Mouse (Mus musculus) neural tube, embryonic 12.5 days (tissue): ENCODE measurements around the gene Adgrl1. TPM values are rescaled to one million over a fixed set of nuclear protein-coding genes. Genes with fewer than 3 reads are reported as not detected.
A peak's percentile ranks its signal among the peaks of the same experiment; 100 is the strongest.

Experiments used
- ATAC-seq: fragments of 200-750 bp; cut with Nextera tagmentation; 2 replicates; pipeline ENCODE4 v1.8.0; 2017; ENCODE audit warnings: low read depth, mild to moderate bottlenecking, moderate TSS enrichment, moderate library complexity; ENCODE audit not compliant: low FRiP score
- H3K27ac ChIP-seq: fragments of 300-500 bp; sonication (generic); 2 replicates; pipeline ENCODE4 v1.5.1; 2016
- H3K27me3 ChIP-seq: fragments of 300-500 bp; sonication (generic); replicated peaks from 2 replicates; pipeline ENCODE4 v1.6.1; 2016; ENCODE audit warnings: mild to moderate bottlenecking
- H3K36me3 ChIP-seq: fragments of 300-500 bp; sonication (generic); 2 replicates; pipeline ENCODE4 v1.6.1; 2016; ENCODE audit warnings: mild to moderate bottlenecking
- H3K4me1 ChIP-seq: fragments of 300-500 bp; sonication (generic); 2 replicates; pipeline ENCODE4 v1.6.1; 2016
- H3K4me2 ChIP-seq: fragments of 300-500 bp; sonication (generic); replicated peaks from 2 replicates; pipeline ENCODE4 v1.6.1; 2016; ENCODE audit warnings: mild to moderate bottlenecking
- H3K4me3 ChIP-seq: fragments of 300-500 bp; sonication (generic); 2 replicates; pipeline ENCODE4 v1.5.1; 2016
- H3K9ac ChIP-seq: fragments of 300-500 bp; sonication (generic); 2 replicates; pipeline ENCODE4 v1.6.1; 2016; ENCODE audit warnings: mild to moderate bottlenecking
- H3K9me3 ChIP-seq: fragments of 300-500 bp; sonication (generic); 2 replicates; pipeline ENCODE4 v1.6.1; 2016; ENCODE audit warnings: mild to moderate bottlenecking
- WGBS: fragments of 180-500 bp; shearing (Covaris S2); methylation state at CpG from one replicate; pipeline ENCODE4 v1.1.7; 2016; 5-methylcytosine and 5-hydroxymethylcytosine counted together
- polyA plus RNA-seq: library from polyadenylated mRNA; unstranded; fragments of >200 nt; fragmentation: Nextera tagmentation; extraction: Ambion mirVana; gene quantifications from 2 replicates; pipeline ENCODE4 v1.2.1, GENCODE M21; 2016

Gene Adgrl1
- polyA plus RNA-seq, 1 experiment from 2014 or later, result 34.8 TPM

- peaks cover 97% of the 10 kb centered on the region for H3K36me3 ChIP-seq
- H3K4me3 ChIP-seq, result no peak overlapping the region
- no peak overlapping the region for H3K27ac ChIP-seq
- no peak overlapping the region for H3K4me2 ChIP-seq
- no peaks in the 10 kb centered on the region for H3K4me1 ChIP-seq
- H3K9ac ChIP-seq, result no peak overlapping the region
- H3K9me3 ChIP-seq, result no peaks in the 10 kb centered on the region
- ATAC-seq, result no peak
- 93% methylated on average over 2 of the region's 2 CpGs for WGBS
- H3K27me3 ChIP-seq, result no peaks in the 10 kb centered on the region
Measured at GRCm38 (mm10) chr8:83934994-83935393, 35.1 kb downstream of the Adgrl1 start.

GRCm38 (mm10) chr8:83935435-83935834, 35.5 kb downstream of the Adgrl1 start:
- no peak overlapping the region for H3K4me3 ChIP-seq
- H3K9me3 ChIP-seq, result no peaks in the 10 kb centered on the region
- no peaks in the 10 kb centered on the region for H3K27me3 ChIP-seq
- H3K4me1 ChIP-seq, result no peaks in the 10 kb centered on the region
- no peak overlapping the region for H3K4me2 ChIP-seq
- H3K27ac ChIP-seq, result no peak overlapping the region
- WGBS, result 94% methylated on average over 8 of the region's 8 CpGs
- no peak for ATAC-seq
- peaks cover 93% of the 10 kb centered on the region for H3K36me3 ChIP-seq
- no peak overlapping the region for H3K9ac ChIP-seq

GRCm38 (mm10) chr8:83937645-83938044, 37.7 kb downstream of the Adgrl1 start:
- Histone ChIP-seq H3K27me3 (no peaks in the 10 kb centered on the region), H3K4me3 (no peak overlapping the region), H3K9me3 (no peaks in the 10 kb centered on the region), H3K4me2 (no peak overlapping the region), H3K27ac (no peak overlapping the region), H3K9ac (no peak overlapping the region), H3K36me3 (peaks cover 71% of the 10 kb centered on the region), H3K4me1 (no peaks in the 10 kb centered on the region)
- ATAC-seq, result no peak
- WGBS, result 95% methylated on average over 7 of the region's 7 CpGs

- no peaks in the 10 kb centered on the region for H3K9me3 ChIP-seq
- no peaks in the 10 kb centered on the region for H3K27me3 ChIP-seq
- ATAC-seq, result no peak
- peaks cover 64% of the 10 kb centered on the region for H3K36me3 ChIP-seq
- H3K27ac ChIP-seq, result no peak overlapping the region
- no peak overlapping the region for H3K4me2 ChIP-seq
- WGBS, result 93% methylated on average over 15 of the region's 15 CpGs
- no peaks in the 10 kb centered on the region for H3K4me1 ChIP-seq
- no peak overlapping the region for H3K9ac ChIP-seq
- H3K4me3 ChIP-seq, result no peak overlapping the region
Measured at GRCm38 (mm10) chr8:83938330-83938729, 38.4 kb downstream of the Adgrl1 start.

- no peaks in the 10 kb centered on the region for H3K4me1 ChIP-seq
- no peak overlapping the region for H3K4me2 ChIP-seq
- ATAC-seq, result no peak
- H3K36me3 ChIP-seq, result peaks cover 35% of the 10 kb centered on the region
- H3K4me3 ChIP-seq, result no peak overlapping the region
- no peak overlapping the region for H3K27ac ChIP-seq
- no peak overlapping the region for H3K9ac ChIP-seq
- no peaks in the 10 kb centered on the region for H3K9me3 ChIP-seq
- no peaks in the 10 kb centered on the region for H3K27me3 ChIP-seq
- 82% methylated on average over 6 of the region's 6 CpGs for WGBS
Measured at GRCm38 (mm10) chr8:83941066-83941677, 41.3 kb downstream of the Adgrl1 start.

GRCm38 (mm10) chr8:83942446-83942845, 42.5 kb downstream of the Adgrl1 start:
- WGBS, result 88% methylated on average over 1 of the region's 1 CpGs
- no peaks in the 10 kb centered on the region for H3K4me1 ChIP-seq

GRCm38 (mm10) chr8:83945540-83945939, 45.6 kb downstream of the Adgrl1 start:
- no peak overlapping the region for H3K9ac ChIP-seq
- no peaks in the 10 kb centered on the region for H3K27me3 ChIP-seq
- H3K4me3 ChIP-seq, result no peak overlapping the region
- H3K4me2 ChIP-seq, result no peak overlapping the region
- no peaks in the 10 kb centered on the region for H3K4me1 ChIP-seq
- H3K9me3 ChIP-seq, result no peaks in the 10 kb centered on the region
- WGBS, result 73% methylated on average over 3 of the region's 3 CpGs
- ATAC-seq, result no peak
- H3K36me3 ChIP-seq, result no peaks in the 10 kb centered on the region
- H3K27ac ChIP-seq, result no peak overlapping the region

More at GRCm38 (mm10) chr8:83942446-83942845, 42.5 kb downstream of the Adgrl1 start:
- Histone ChIP-seq H3K9me3 (no peaks in the 10 kb centered on the region), H3K36me3 (peaks cover 23% of the 10 kb centered on the region), H3K4me2 (no peak overlapping the region), H3K27me3 (no peaks in the 10 kb centered on the region), H3K9ac (no peak overlapping the region), H3K27ac (no peak overlapping the region), H3K4me3 (no peak overlapping the region)
- no peak for ATAC-seq

GRCm38 (mm10) chr8:83954749-83955105, 54.8 kb downstream of the Adgrl1 start:
- ATAC-seq, result no peak
- Histone ChIP-seq H3K4me1 (peaks cover 14% of the 10 kb centered on the region), H3K27me3 (no peaks in the 10 kb centered on the region), H3K27ac (no peak overlapping the region), H3K9me3 (no peaks in the 10 kb centered on the region), H3K9ac (peak overlapping the region; percentile 52; the same call in 1 of the 2 replicates), H3K4me3 (peak overlapping the region; percentile 66), H3K4me2 (peak overlapping the region; percentile 93), H3K36me3 (no peaks in the 10 kb centered on the region)
- 2% methylated on average over 14 of the region's 14 CpGs for WGBS

GRCm38 (mm10) chr8:83955106-83955957, 55.4 kb downstream of the Adgrl1 start, which contains the start of the genes Gm10644 and Asf1b:
Gm10644 (minus strand) TSS chr8:83955205.
Asf1b (plus strand) TSS chr8:83955507.
- Histone ChIP-seq H3K27me3 (no peaks in the 10 kb centered on the region), H3K4me1 (peaks cover 14% of the 10 kb centered on the region), H3K4me2 (peak within 1 kb of the TSS; percentile 93), H3K36me3 (no peaks in the 10 kb centered on the region), H3K27ac (no peak within 1 kb of the TSS), H3K9ac (peak within 1 kb of the TSS; percentile 62), H3K4me3 (peak within 1 kb of the TSS; percentile 66), H3K9me3 (no peaks in the 10 kb centered on the region)
- peak; percentile 100 for ATAC-seq
- WGBS, result under 1% methylated on average over 75 of the region's 75 CpGs

- Histone ChIP-seq H3K36me3 (no peaks in the 10 kb centered on the region), H3K4me3 (peak overlapping the region; percentile 66), H3K27ac (no peak overlapping the region), H3K4me2 (peak overlapping the region; percentile 93), H3K4me1 (peaks cover 14% of the 10 kb centered on the region), H3K27me3 (no peaks in the 10 kb centered on the region), H3K9ac (peak overlapping the region; percentile 62), H3K9me3 (no peaks in the 10 kb centered on the region)
- under 1% methylated on average over 15 of the region's 15 CpGs for WGBS
- no peak; the same call in 1 of the 2 replicates for ATAC-seq
Measured at GRCm38 (mm10) chr8:83955958-83956218, 56.0 kb downstream of the Adgrl1 start.

- ATAC-seq, result no peak
- Histone ChIP-seq H3K4me2 (peak overlapping the region; percentile 93), H3K9ac (no peak overlapping the region), H3K27me3 (no peaks in the 10 kb centered on the region), H3K27ac (no peak overlapping the region), H3K4me3 (peak overlapping the region; percentile 66; the same call in 1 of the 2 replicates), H3K4me1 (peaks cover 14% of the 10 kb centered on the region), H3K36me3 (no peaks in the 10 kb centered on the region), H3K9me3 (no peaks in the 10 kb centered on the region)
- 39% methylated on average over 1 of the region's 1 CpGs for WGBS
Measured at GRCm38 (mm10) chr8:83956789-83957188, 56.9 kb downstream of the Adgrl1 start.

- Histone ChIP-seq H3K36me3 (peaks cover 21% of the 10 kb centered on the region), H3K27ac (no peak overlapping the region), H3K4me2 (no peak overlapping the region), H3K9ac (no peak overlapping the region), H3K4me1 (no peaks in the 10 kb centered on the region), H3K9me3 (no peaks in the 10 kb centered on the region), H3K27me3 (no peaks in the 10 kb centered on the region), H3K4me3 (no peak overlapping the region)
- WGBS, result 94% methylated on average over 5 of the region's 5 CpGs
- ATAC-seq, result no peak
Measured at GRCm38 (mm10) chr8:83964015-83964765, 64.3 kb downstream of the Adgrl1 start.
